Mouse (Mus musculus) layer of hippocampus, adult 2 months (tissue): ENCODE results near the gene Socs2. TPM values are rescaled to one million over a fixed set of nuclear protein-coding genes. Genes with fewer than 3 reads are reported as not detected.

Source experiments
- DNase-seq, 2 experiments: peaks; one replicate each; pipeline ENCODE4 v3.0.0; 2022; ENCODE audit warnings: low spot score in 2 of 2
- H3K27ac ChIP-seq: fragments of 200-600 bp; 2 replicates; pipeline ENCODE4 v1.8.1; 2022
- H3K4me3 ChIP-seq: fragments of 200-600 bp; 2 replicates; pipeline ENCODE4 v1.8.1; 2022; ENCODE audit warnings: mild to moderate bottlenecking
- CTCF ChIP-seq: fragments of 200-600 bp; conservative IDR thresholded peaks from 2 replicates; pipeline ENCODE4 v1.8.1; 2022; ENCODE audit warnings: antibody characterized with exemption, mild to moderate bottlenecking, moderate library complexity
- total RNA-seq, 2 experiments: library from RNA; stranded (reverse); gene quantifications; 2 replicates each; pipeline ENCODE4 v1.2.3; 2021

The Socs2 gene
- total RNA-seq, 2 experiments from 2014 or later: 28.8 to 36.3 TPM

- DNase-seq: no peak
These were observed 32.5 kb downstream of the Socs2 start for GRCm38 (mm10) chr10:95384446-95384845.

GRCm38 (mm10) chr10:95373340-95373739 lies 43.6 kb downstream of the Socs2 start:
- H3K4me3 ChIP-seq: no peak overlapping the region
- no peak for TF ChIP-seq CTCF
- H3K27ac ChIP-seq: no peak overlapping the region
- DNase-seq: no peak

More at GRCm38 (mm10) chr10:95384446-95384845, 32.5 kb downstream of the Socs2 start:
- H3K4me3 ChIP-seq: no peak overlapping the region
- TF ChIP-seq CTCF: no peak
- no peak overlapping the region for H3K27ac ChIP-seq

DNA sequence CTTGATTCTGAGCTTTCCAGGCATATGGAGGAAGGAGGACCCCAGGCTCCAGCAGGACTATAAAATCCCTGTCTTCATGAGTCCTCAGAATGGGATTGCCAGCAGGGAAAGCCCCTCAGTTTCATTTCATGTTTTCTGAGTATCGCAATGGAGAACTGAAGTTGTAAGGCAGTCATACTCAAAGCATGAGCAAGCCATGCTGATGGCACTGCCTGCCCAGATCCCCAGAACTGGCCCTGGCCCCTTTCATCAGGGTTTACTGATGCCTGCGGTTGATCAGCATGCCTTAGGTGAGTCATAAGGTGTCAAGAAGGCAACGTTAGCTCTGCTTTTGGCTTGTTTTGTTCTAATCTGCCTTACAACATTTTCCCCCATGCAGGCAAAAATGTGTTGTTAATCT lies 45.0 kb downstream of the Socs2 start:
- Histone ChIP-seq H3K27ac (no peak overlapping the region), H3K4me3 (no peak overlapping the region)
- no peak for DNase-seq
- TF ChIP-seq CTCF: no peak

DNA sequence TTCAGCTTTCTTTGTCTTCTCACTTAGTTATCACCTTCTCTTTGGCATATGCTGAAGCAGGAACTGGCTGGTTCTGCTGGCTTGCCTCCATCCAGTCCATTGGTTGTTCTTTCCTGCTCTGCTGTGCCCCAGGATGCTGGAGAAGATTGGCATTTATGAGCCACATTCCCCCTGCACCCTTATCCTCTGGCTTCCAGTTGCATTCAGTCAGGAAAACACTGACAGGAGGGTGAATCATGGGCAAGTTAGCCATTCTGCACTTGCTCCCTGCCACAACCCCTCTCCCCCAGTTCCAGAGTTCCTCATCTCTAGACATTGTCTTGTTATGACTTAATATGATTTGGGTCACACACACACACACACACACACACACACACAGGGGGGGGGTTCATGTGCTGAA lies 47.8 kb downstream of the Socs2 start:
- TF ChIP-seq CTCF: no peak
- Histone ChIP-seq H3K4me3 (no peak overlapping the region), H3K27ac (no peak overlapping the region)
- no peak for DNase-seq

GRCm38 (mm10) chr10:95368151-95368550 lies 48.8 kb downstream of the Socs2 start:
- no peak overlapping the region for H3K4me3 ChIP-seq
- DNase-seq: no peak
- TF ChIP-seq CTCF: no peak

DNA sequence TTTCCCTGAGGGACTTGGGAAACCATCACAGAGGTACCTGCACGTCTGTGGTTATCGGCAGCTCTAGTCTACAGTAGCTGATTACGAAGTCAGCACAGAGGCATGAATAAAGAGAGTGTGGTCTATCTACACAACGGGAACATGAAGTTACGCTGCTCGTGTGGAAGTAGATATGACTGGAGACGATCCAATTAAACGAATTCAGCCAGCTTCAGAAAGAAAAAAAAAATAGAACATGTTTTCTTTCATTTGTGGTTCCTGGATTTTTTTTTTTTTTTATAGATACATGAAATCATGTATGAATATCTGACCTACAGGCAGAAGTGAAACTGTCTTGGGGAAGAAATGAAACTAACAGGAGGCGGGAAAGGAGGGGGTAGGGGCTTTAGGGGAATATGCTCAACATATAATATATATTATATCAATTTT lies 49.3 kb downstream of the Socs2 start:
- no peak for TF ChIP-seq CTCF
- no peak overlapping the region for H3K27ac ChIP-seq
- DNase-seq: no peak
- H3K4me3 ChIP-seq: no peak overlapping the region

More at GRCm38 (mm10) chr10:95368151-95368550, 48.8 kb downstream of the Socs2 start:
- H3K27ac ChIP-seq: no peak overlapping the region

DNA sequence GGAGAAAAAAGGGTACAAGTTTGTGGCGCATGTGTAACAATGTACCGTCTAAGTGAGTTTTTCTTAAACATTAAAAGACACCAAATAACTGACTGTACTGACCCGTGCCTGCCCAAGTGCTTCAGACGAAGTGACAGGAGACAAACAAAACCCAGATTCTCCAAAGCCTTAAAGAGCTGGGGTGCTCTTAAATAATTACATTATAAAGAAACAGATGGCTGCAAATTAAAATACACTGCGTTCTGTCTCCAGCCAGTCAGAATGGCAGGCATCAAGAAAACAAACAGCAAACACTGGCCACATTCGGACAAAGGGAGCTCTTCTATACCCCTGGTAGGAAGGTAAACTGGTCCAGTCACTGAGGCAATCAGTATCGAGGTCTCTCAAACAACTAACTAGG lies 49.7 kb downstream of the Socs2 start:
- H3K27ac ChIP-seq: no peak overlapping the region
- DNase-seq: no peak
- no peak for TF ChIP-seq CTCF
- H3K4me3 ChIP-seq: no peak overlapping the region

DNA sequence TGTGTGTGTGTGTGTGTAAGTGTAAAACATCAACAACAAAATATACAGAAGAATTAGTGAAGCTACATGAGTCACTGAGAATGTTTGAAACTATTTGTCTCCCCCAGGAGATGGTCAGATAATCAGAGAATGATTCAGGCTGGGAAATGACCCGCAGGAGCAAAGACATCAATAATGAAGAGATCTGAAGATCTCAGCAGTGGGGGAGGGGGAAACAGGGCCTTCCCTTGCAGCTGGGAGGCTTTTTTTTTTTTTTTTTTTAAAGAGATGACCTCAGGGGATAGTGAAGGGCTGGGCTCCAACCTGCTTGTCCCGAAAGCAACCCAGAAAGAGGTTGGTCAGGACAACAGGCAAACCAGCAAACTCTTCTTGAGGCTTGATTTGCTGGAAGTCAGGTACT lies 54.7 kb downstream of the Socs2 start:
- TF ChIP-seq CTCF: no peak
- Histone ChIP-seq H3K4me3 (no peak overlapping the region), H3K27ac (no peak overlapping the region)
- DNase-seq: no peak

GRCm38 (mm10) chr10:95361260-95361841 lies 55.6 kb downstream of the Socs2 start:
- no peak overlapping the region for H3K4me3 ChIP-seq
- no peak overlapping the region for H3K27ac ChIP-seq
- DNase-seq: no peak
- TF ChIP-seq CTCF: no peak

- H3K4me3 ChIP-seq: no peak overlapping the region
- TF ChIP-seq CTCF: no peak
- no peak for DNase-seq
- H3K27ac ChIP-seq: no peak overlapping the region
These were observed 56.9 kb downstream of the Socs2 start for GRCm38 (mm10) chr10:95360048-95360447.

GRCm38 (mm10) chr10:95357721-95358120 lies 59.3 kb downstream of the Socs2 start:
- no peak for DNase-seq
- no peak overlapping the region for H3K4me3 ChIP-seq
- no peak for TF ChIP-seq CTCF
- no peak overlapping the region for H3K27ac ChIP-seq

DNA sequence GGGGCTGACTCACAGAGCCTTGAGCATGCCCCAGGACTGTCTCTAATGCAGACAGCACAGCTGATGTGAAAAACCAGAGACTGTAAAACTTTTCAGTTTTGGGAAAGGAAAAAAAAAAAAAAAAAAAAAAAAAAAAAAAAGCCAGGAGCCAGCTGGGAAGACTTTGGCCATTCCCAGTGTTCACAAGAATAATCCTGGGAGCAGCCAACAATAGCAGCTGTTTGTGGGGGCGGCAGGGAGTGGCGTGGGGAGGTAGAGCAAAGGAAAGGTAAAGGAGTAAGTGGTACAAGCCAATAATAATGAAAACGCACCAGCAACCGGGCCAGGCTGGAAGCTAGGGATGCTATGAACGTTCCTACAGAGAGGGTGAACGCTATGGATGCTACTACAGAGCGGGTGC lies 60.3 kb downstream of the Socs2 start:
- no peak for TF ChIP-seq CTCF
- Histone ChIP-seq H3K4me3 (no peak overlapping the region), H3K27ac (no peak overlapping the region)
- DNase-seq: no peak

DNA sequence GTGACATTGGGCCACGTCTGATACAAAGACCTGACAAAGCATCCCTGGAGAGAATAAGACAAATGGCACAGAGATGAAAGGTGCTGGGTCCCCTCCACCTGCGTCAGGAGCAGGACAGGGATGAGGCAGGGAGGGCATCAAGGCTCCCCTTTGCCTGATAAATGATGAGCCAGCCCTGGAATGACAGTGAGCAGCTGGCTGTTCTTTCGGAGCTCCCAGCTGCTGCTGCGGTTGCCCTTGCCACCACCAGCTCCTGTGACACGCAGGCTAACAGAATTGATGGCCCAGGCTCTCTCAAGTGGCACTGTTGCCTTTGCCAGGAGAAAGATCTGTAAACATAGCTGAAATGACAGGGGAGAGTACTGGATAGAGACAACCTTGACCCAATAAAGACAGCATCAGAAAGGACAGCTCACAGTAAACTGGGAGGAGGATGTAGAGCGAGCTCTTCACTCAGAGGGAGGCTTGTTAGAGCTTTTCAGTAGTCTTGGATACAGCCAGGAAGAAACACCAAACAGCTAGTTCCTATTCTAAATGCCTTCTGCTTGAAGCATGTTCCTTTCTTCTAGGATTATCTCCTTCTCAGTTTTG lies 61.2 kb downstream of the Socs2 start:
- no peak for DNase-seq
- H3K27ac ChIP-seq: no peak overlapping the region
- no peak overlapping the region for H3K4me3 ChIP-seq
- no peak for TF ChIP-seq CTCF

GRCm38 (mm10) chr10:95354673-95355072 lies 62.3 kb downstream of the Socs2 start:
- TF ChIP-seq CTCF: no peak
- H3K27ac ChIP-seq: no peak overlapping the region
- no peak for DNase-seq
- no peak overlapping the region for H3K4me3 ChIP-seq
